In genomic region chr8:70765838-70766570, GRCm38 (mm10) we compare ENCODE assay signal across 8 mouse cellular contexts. TPM values are rescaled to one million over a fixed set of nuclear protein-coding genes. Genes with fewer than 3 reads are reported as not detected.
DNase-seq lines count a peak whose midpoint lies in the region; ATAC-seq and TF ChIP-seq lines count a peak whose summit lies in the region.

No protein-coding gene starts in this region.

- no peak for ATAC-seq in hindbrain, embryonic 16.5 days
- peak; percentile 24; the same call in 1 of the 2 replicates for ATAC-seq in neutrophil, adult 5-6 weeks (ENCODE audit: extremely low read depth, insufficient number of reproducible peaks, low FRiP score, poor library complexity, severe bottlenecking)

- DNase-seq in kidney, adult 18-20 months, result peak; percentile 47
- no peak for DNase-seq in kidney, adult 11 months
- DNase-seq in embryo, embryonic 9.5 days (ENCODE audit: extremely low spot score), result peak; percentile 47
- no peak for DNase-seq in lung, adult 2 months
- DNase-seq in urinary bladder, postnatal 25 days (ENCODE audit: low spot score), result no peak
- no peak for DNase-seq in right cerebral cortex, postnatal 25 days

- peak overlapping the region; percentile 48 for H3K4me2 ChIP-seq in hindbrain, embryonic 16.5 days (ENCODE audit: low read length)

- no peaks in the 10 kb centered on the region for H3K27me3 ChIP-seq in hindbrain, embryonic 16.5 days (replicated peaks; ENCODE audit: control insufficient read depth, insufficient read depth, low read length)

- WGBS in hindbrain, embryonic 16.5 days, result 2% methylated on average over 34 of the region's 34 CpGs
- WGBS in lung, adult 2 months, result 2% methylated on average over 34 of the region's 34 CpGs

- peak; percentile 8; the same call in 1 of the 2 replicates for TF ChIP-seq POLR2A in lung, adult 2 months (IDR thresholded peaks at IDR 0.05; ENCODE audit: borderline replicate concordance, extremely low read depth, low read depth, low read length)

- no peaks in the 10 kb centered on the region for H3K9me3 ChIP-seq in hindbrain, embryonic 16.5 days (ENCODE audit: control insufficient read depth, low read length)

- peaks cover 26% of the 10 kb centered on the region for H3K36me3 ChIP-seq in hindbrain, embryonic 16.5 days (ENCODE audit: control insufficient read depth, insufficient read depth, low read length)

- H3K27ac ChIP-seq in hindbrain, embryonic 16.5 days (ENCODE audit: low read depth, low read length), result no peak overlapping the region

- H3K4me3 ChIP-seq in hindbrain, embryonic 16.5 days (ENCODE audit: low read length), result peak overlapping the region; percentile 22
- H3K4me3 ChIP-seq in lung, adult 2 months (replicated peaks; ENCODE audit: extremely low read depth, low read depth, low read length), result peak overlapping the region; percentile 68

- peaks cover 8% of the 10 kb centered on the region for H3K4me1 ChIP-seq in hindbrain, embryonic 16.5 days (ENCODE audit: control insufficient read depth, insufficient read depth, low read depth, low read length)
- H3K4me1 ChIP-seq in lung, adult 2 months (ENCODE audit: control insufficient read depth, insufficient read depth, low read length), result peaks cover 17% of the 10 kb centered on the region

- TF ChIP-seq CTCF in lung, adult 2 months (IDR thresholded peaks at IDR 0.05; ENCODE audit: insufficient read depth, low read length), result no peak

- peak overlapping the region; percentile 41 for H3K9ac ChIP-seq in hindbrain, embryonic 16.5 days (ENCODE audit: low read depth, low read length)

RNA-seq across cellular contexts. Expression of gene Mpv17l2, which starts 5.3 kb away (rescaled TPM):
- polyA plus RNA-seq in hindbrain, embryonic 16.5 days (2015; fragmentation: Nextera tagmentation; extraction: Ambion mirVana), result 48.6 and 49.9 TPM in 2 replicates
- 61.6 and 80.0 TPM in 2 replicates for polyA plus RNA-seq in lung, adult 2 months (2012; rRNA removed)
- total RNA-seq in neutrophil, adult 5-6 weeks (2017), result 4.5 and 4.8 TPM in 2 replicates

RNA-seq across cellular contexts. Expression of gene Pik3r2, which starts 10.5 kb away (rescaled TPM):
- 115 and 118 TPM in 2 replicates for polyA plus RNA-seq in hindbrain, embryonic 16.5 days (2015; fragmentation: Nextera tagmentation; extraction: Ambion mirVana)
- 112 and 119 TPM in 2 replicates for polyA plus RNA-seq in lung, adult 2 months (2012; rRNA removed)
- total RNA-seq in neutrophil, adult 5-6 weeks (2017), result 19.9 and 20.3 TPM in 2 replicates

RNA-seq across cellular contexts. Expression of gene Rab3a, which starts 11.5 kb away (rescaled TPM):
- 622 and 635 TPM in 2 replicates for polyA plus RNA-seq in hindbrain, embryonic 16.5 days (2015; fragmentation: Nextera tagmentation; extraction: Ambion mirVana)
- polyA plus RNA-seq in lung, adult 2 months (2012; rRNA removed), result 46.4 and 53.4 TPM in 2 replicates
- total RNA-seq in neutrophil, adult 5-6 weeks (2017), result 5.2 and 5.5 TPM in 2 replicates

RNA-seq across cellular contexts. Expression of gene Mast3, which starts 38.9 kb away (rescaled TPM):
- polyA plus RNA-seq in hindbrain, embryonic 16.5 days (2015; fragmentation: Nextera tagmentation; extraction: Ambion mirVana), result 21.9 and 23.9 TPM in 2 replicates
- 84.2 and 87.0 TPM in 2 replicates for polyA plus RNA-seq in lung, adult 2 months (2012; rRNA removed)
- 30.7 and 40.2 TPM in 2 replicates for total RNA-seq in neutrophil, adult 5-6 weeks (2017)

RNA-seq across cellular contexts. Expression of gene Il12rb1, which starts 42.2 kb away (rescaled TPM):
- polyA plus RNA-seq in hindbrain, embryonic 16.5 days (2015; fragmentation: Nextera tagmentation; extraction: Ambion mirVana), result 0.11 and 0.14 TPM in 2 replicates
- polyA plus RNA-seq in lung, adult 2 months (2012; rRNA removed), result 0.86 and 1.5 TPM in 2 replicates
- total RNA-seq in neutrophil, adult 5-6 weeks (2017), result 0.98 and 3.1 TPM in 2 replicates

Comparison
In these comparisons a context has a peak if more than half of its experiments do, and no peak if none do; other contexts are left out.
1. DNase-seq: peak in kidney, adult 18-20 months (single experiment) and embryo, embryonic 9.5 days (single experiment); none in kidney, adult 11 months (single experiment), lung, adult 2 months (single experiment), urinary bladder, postnatal 25 days (single experiment) and right cerebral cortex, postnatal 25 days (single experiment).
2. RNA of gene Rab3a, which starts 11.5 kb away (polyA plus RNA-seq): 622 to 635 TPM in hindbrain, embryonic 16.5 days; 46.4 to 53.4 TPM in lung, adult 2 months; every median in the first group is over 10 times any median in the second.